Mouse (Mus musculus) spleen, postnatal 14 days (tissue): ENCODE measurements around the gene Spata32.

ENCODE experiments used
- DNase-seq, 2 experiments: peaks; one replicate each; pipeline ENCODE4 v3.0.0; 2021 to 2022; ENCODE audit warnings: low spot score in 2 of 2

Spata32 gene

GRCm38 (mm10) chr11:103202376-103202775 is 15.9 kb downstream of the Spata32 start:
- DNase-seq: no peak

- DNase-seq: no peak
Measured at GRCm38 (mm10) chr11:103201664-103202063, 16.6 kb downstream of the Spata32 start.

GRCm38 (mm10) chr11:103198911-103199803 is 19.1 kb downstream of the Spata32 start:
- no peak for DNase-seq

- no peak for DNase-seq
Measured at GRCm38 (mm10) chr11:103198339-103198738, 19.9 kb downstream of the Spata32 start.

- DNase-seq: no peak
Measured at GRCm38 (mm10) chr11:103197340-103197739, 20.9 kb downstream of the Spata32 start.

GRCm38 (mm10) chr11:103195656-103196055 is 22.6 kb downstream of the Spata32 start:
- DNase-seq: no peak

GRCm38 (mm10) chr11:103195236-103195635 is 23.0 kb downstream of the Spata32 start:
- DNase-seq: no peak

GRCm38 (mm10) chr11:103193825-103194168 is 24.4 kb downstream of the Spata32 start:
- no peak for DNase-seq

GRCm38 (mm10) chr11:103192956-103193824 is 25.0 kb downstream of the Spata32 start:
- no peak for DNase-seq

GRCm38 (mm10) chr11:103192230-103192955 is 25.8 kb downstream of the Spata32 start:
- DNase-seq: no peak

GRCm38 (mm10) chr11:103184891-103185290 is 33.3 kb downstream of the Spata32 start:
- DNase-seq: no peak

GRCm38 (mm10) chr11:103181911-103182310 is 36.3 kb downstream of the Spata32 start:
- no peak for DNase-seq

- no peak for DNase-seq
Measured at GRCm38 (mm10) chr11:103181349-103181748, 36.9 kb downstream of the Spata32 start.

GRCm38 (mm10) chr11:103180426-103180825 is 37.8 kb downstream of the Spata32 start:
- DNase-seq: no peak

GRCm38 (mm10) chr11:103178748-103179147 is 39.5 kb downstream of the Spata32 start:
- no peak for DNase-seq

- DNase-seq: no peak
Measured at GRCm38 (mm10) chr11:103177815-103178485, 40.3 kb downstream of the Spata32 start.

- DNase-seq: no peak
Measured at GRCm38 (mm10) chr11:103177216-103177615, 41.0 kb downstream of the Spata32 start.

- no peak for DNase-seq
Measured at GRCm38 (mm10) chr11:103176510-103176909, 41.7 kb downstream of the Spata32 start.

GRCm38 (mm10) chr11:103175688-103176442 is 42.4 kb downstream of the Spata32 start:
- no peak for DNase-seq

GRCm38 (mm10) chr11:103174891-103175391 is 43.3 kb downstream of the Spata32 start:
- peak; percentile 66 to 74 for DNase-seq
